Mouse (Mus musculus) cerebellum, adult 2 months (tissue): ENCODE measurements around the gene Hint3.

Experiments
- CTCF ChIP-seq: fragments of 200-500 bp; IDR thresholded peaks from 2 replicates; pipeline ENCODE4 v1.5.1; 2011; ENCODE audit warnings: low read depth, mild to moderate bottlenecking, control low read depth, low read length, moderate library complexity, borderline replicate concordance; ENCODE audit not compliant: insufficient read depth
- POLR2A ChIP-seq: fragments of 200-500 bp; IDR thresholded peaks from 2 replicates; pipeline ENCODE4 v1.6.1; 2011; ENCODE audit warnings: low read length, control low read depth, borderline replicate concordance; ENCODE audit not compliant: insufficient read depth

DNA sequence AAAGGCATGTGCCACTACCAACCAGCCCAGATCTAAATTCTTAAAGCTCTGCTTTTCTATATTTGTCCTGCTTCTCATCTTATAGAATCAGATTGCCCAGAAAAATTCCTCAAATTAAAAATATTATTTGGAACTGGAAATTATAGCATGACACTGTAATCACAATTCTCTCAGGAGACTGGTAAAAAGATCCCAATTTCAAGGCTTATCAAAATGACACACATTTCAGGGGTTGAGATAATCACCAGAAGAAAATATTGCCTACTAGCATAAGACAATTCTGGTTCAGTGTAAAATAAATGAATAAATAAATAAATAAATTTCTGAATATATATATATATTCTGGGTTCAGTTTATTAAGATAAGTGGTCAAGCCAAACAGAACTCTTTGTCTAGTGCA lies 19.8 kb downstream of the Hint3 start:
- no peak for TF ChIP-seq CTCF
- no peak for TF ChIP-seq POLR2A
